ENCODE assay signal across 15 mouse cellular contexts in genomic region chrX:73468752-73469151, GRCm38 (mm10). TPM values are rescaled to one million over a fixed set of nuclear protein-coding genes. Genes with fewer than 3 reads are reported as not detected.
DNase-seq lines count a peak whose midpoint lies in the region; ATAC-seq and TF ChIP-seq lines count a peak whose summit lies in the region.
"Had no signal": no experiment of that assay in that cellular context is flagged by ENCODE, and none has a peak within 500 bp of the region (broad histone marks: within the 10 kb centered on the region; RNA-seq: fewer than 3 reads in every experiment).

No protein-coding gene starts in this region.

- no peak for ATAC-seq in hindbrain, embryonic 12.5 days (ENCODE audit: low FRiP score)
- no peak for ATAC-seq in hindbrain, postnatal 0 days
- no peak; the same call in 1 of the 2 replicates for ATAC-seq in lung, postnatal 0 days
- ATAC-seq: hindbrain, embryonic 16.5 days had no signal

- H3K27me3 ChIP-seq in hindbrain, embryonic 12.5 days: peaks cover 9% of the 10 kb centered on the region; the same call in 1 of the 2 replicates
- no peaks in the 10 kb centered on the region for H3K27me3 ChIP-seq in hindbrain, postnatal 0 days (ENCODE audit: insufficient read depth, low read length)
- no peaks in the 10 kb centered on the region for H3K27me3 ChIP-seq in lung, postnatal 0 days (replicated peaks; ENCODE audit: insufficient read depth, low read length)
- H3K27me3 ChIP-seq in limb, embryonic 10.5 days (ENCODE audit: low read depth, poor library complexity, severe bottlenecking): peaks cover 97% of the 10 kb centered on the region
- H3K27me3 ChIP-seq: liver, embryonic 15.5 days had no signal

- H3K9me3 ChIP-seq in hindbrain, embryonic 12.5 days (replicated peaks): no peaks in the 10 kb centered on the region
- H3K9me3 ChIP-seq in hindbrain, postnatal 0 days (ENCODE audit: low read length): no peaks in the 10 kb centered on the region
- H3K9me3 ChIP-seq in lung, postnatal 0 days (ENCODE audit: low read length): no peaks in the 10 kb centered on the region
- no peaks in the 10 kb centered on the region for H3K9me3 ChIP-seq in limb, embryonic 10.5 days (replicated peaks)
- H3K9me3 ChIP-seq: liver, embryonic 15.5 days had no signal

- no peaks in the 10 kb centered on the region for H3K4me1 ChIP-seq in hindbrain, embryonic 12.5 days
- H3K4me1 ChIP-seq in hindbrain, postnatal 0 days (ENCODE audit: insufficient read depth, low read length): no peaks in the 10 kb centered on the region
- H3K4me1 ChIP-seq in lung, postnatal 0 days (ENCODE audit: insufficient read depth, low read depth, low read length): peaks cover 3% of the 10 kb centered on the region; the same call in 1 of the 2 replicates
- no peaks in the 10 kb centered on the region for H3K4me1 ChIP-seq in lung, adult 2 months (ENCODE audit: control insufficient read depth, insufficient read depth, low read length)
- H3K4me1 ChIP-seq in limb, embryonic 10.5 days: peaks cover 38% of the 10 kb centered on the region
- H3K4me1 ChIP-seq: liver, embryonic 15.5 days had no signal

- no peak overlapping the region for H3K4me2 ChIP-seq in hindbrain, embryonic 12.5 days (replicated peaks)
- H3K4me2 ChIP-seq in hindbrain, postnatal 0 days (ENCODE audit: low read depth, low read length): no peak overlapping the region
- no peak overlapping the region for H3K4me2 ChIP-seq in lung, postnatal 0 days (replicated peaks; ENCODE audit: low read depth, low read length)
- H3K4me2 ChIP-seq: liver, embryonic 15.5 days; midbrain, embryonic 11.5 days had no signal

- H3K9ac ChIP-seq in hindbrain, embryonic 12.5 days: no peak overlapping the region
- no peak overlapping the region for H3K9ac ChIP-seq in hindbrain, postnatal 0 days (replicated peaks; ENCODE audit: low read length)
- H3K9ac ChIP-seq in lung, postnatal 0 days (replicated peaks; ENCODE audit: low read depth): no peak overlapping the region
- H3K9ac ChIP-seq: liver, embryonic 15.5 days had no signal

- no peak for TF ChIP-seq POLR2A in lung, adult 2 months (IDR thresholded peaks at IDR 0.05; ENCODE audit: borderline replicate concordance, extremely low read depth, low read depth, low read length)

- TF ChIP-seq CTCF in hindbrain, postnatal 0 days (IDR thresholded peaks at IDR 0.05; ENCODE audit: low read depth): no peak
- no peak for TF ChIP-seq CTCF in lung, postnatal 0 days (IDR thresholded peaks at IDR 0.05)
- no peak for TF ChIP-seq CTCF in lung, adult 2 months (IDR thresholded peaks at IDR 0.05; ENCODE audit: insufficient read depth, low read length)

- 80% methylated on average over 1 of the region's 1 CpGs for WGBS in hindbrain, embryonic 12.5 days
- 67% methylated on average over 1 of the region's 1 CpGs for WGBS in hindbrain, postnatal 0 days
- 27% methylated on average over 1 of the region's 1 CpGs for WGBS in lung, postnatal 0 days
- WGBS in lung, adult 2 months: 35% methylated on average over 1 of the region's 1 CpGs
- WGBS in limb, embryonic 10.5 days: 75% methylated on average over 1 of the region's 1 CpGs

- DNase-seq in hindbrain, postnatal 0 days (ENCODE audit: low spot score): no peak
- DNase-seq in lung, postnatal 0 days (ENCODE audit: low spot score): no peak
- no peak for DNase-seq in lung, adult 2 months
- DNase-seq in limb, embryonic 10.5 days (ENCODE audit: low spot score): no peak
- no peak for DNase-seq in ovary, postnatal 10 days (ENCODE audit: low spot score)
- DNase-seq in layer of hippocampus, adult 9-10 months (ENCODE audit: low spot score): no peak
- DNase-seq: adrenal gland, adult 8-10 months; cerebellum, postnatal 25 days; kidney, postnatal 14 days had no signal

- peak overlapping the region; percentile 44; the same call in 1 of the 2 replicates for H3K27ac ChIP-seq in hindbrain, embryonic 12.5 days
- no peak overlapping the region for H3K27ac ChIP-seq in hindbrain, postnatal 0 days
- H3K27ac ChIP-seq in lung, postnatal 0 days (ENCODE audit: low read length): peak overlapping the region; percentile 65
- H3K27ac ChIP-seq in limb, embryonic 10.5 days: peak overlapping the region; percentile 87
- H3K27ac ChIP-seq: liver, embryonic 15.5 days had no signal

- TF ChIP-seq EP300 in lung, postnatal 0 days (IDR thresholded peaks at IDR 0.05): no peak

- no peaks in the 10 kb centered on the region for H3K36me3 ChIP-seq in hindbrain, embryonic 12.5 days
- H3K36me3 ChIP-seq in hindbrain, postnatal 0 days (ENCODE audit: insufficient read depth, low read length): no peaks in the 10 kb centered on the region
- no peaks in the 10 kb centered on the region for H3K36me3 ChIP-seq in lung, postnatal 0 days (ENCODE audit: insufficient read depth, low read length)
- no peaks in the 10 kb centered on the region for H3K36me3 ChIP-seq in limb, embryonic 10.5 days
- H3K36me3 ChIP-seq: liver, embryonic 15.5 days had no signal

- no peak overlapping the region for H3K4me3 ChIP-seq in hindbrain, embryonic 12.5 days
- no peak overlapping the region for H3K4me3 ChIP-seq in hindbrain, postnatal 0 days (ENCODE audit: low read length)
- no peak overlapping the region for H3K4me3 ChIP-seq in lung, postnatal 0 days (ENCODE audit: low read depth, low read length)
- no peak overlapping the region for H3K4me3 ChIP-seq in lung, adult 2 months (replicated peaks; ENCODE audit: extremely low read depth, low read depth, low read length)
- no peak overlapping the region for H3K4me3 ChIP-seq in limb, embryonic 10.5 days
- H3K4me3 ChIP-seq: erythroblast, embryonic 14.5 days; liver, embryonic 15.5 days had no signal

RNA-seq across cellular contexts. Expression of gene Haus7, which starts 9.9 kb away (rescaled TPM):
- polyA plus RNA-seq in hindbrain, embryonic 12.5 days (2016; fragmentation: Nextera tagmentation; extraction: Ambion mirVana): 65.1 and 69.3 TPM in 2 replicates
- 22.0 and 33.5 TPM in 2 replicates for total RNA-seq in hindbrain, postnatal 0 days (2014; rRNA removed)
- polyA plus RNA-seq in hindbrain, postnatal 0 days (2015; fragmentation: Nextera tagmentation; extraction: Ambion mirVana): 62.8 and 63.7 TPM in 2 replicates
- 31.8 and 32.3 TPM in 2 replicates for polyA plus RNA-seq in lung, postnatal 0 days (2015; fragmentation: Nextera tagmentation; extraction: Ambion mirVana)
- polyA plus RNA-seq in lung, adult 2 months (2012; rRNA removed): 9.2 and 14.1 TPM in 2 replicates
- polyA plus RNA-seq in limb, embryonic 10.5 days (2016; fragmentation: Nextera tagmentation; extraction: Ambion mirVana): 98.4 and 102 TPM in 2 replicates

RNA-seq across cellular contexts. Expression of gene Bgn, which starts 14.7 kb away (rescaled TPM):
- 43.9 and 49.2 TPM in 2 replicates for polyA plus RNA-seq in hindbrain, embryonic 12.5 days (2016; fragmentation: Nextera tagmentation; extraction: Ambion mirVana)
- total RNA-seq in hindbrain, postnatal 0 days (2014; rRNA removed): 51.9 and 68.9 TPM in 2 replicates
- polyA plus RNA-seq in hindbrain, postnatal 0 days (2015; fragmentation: Nextera tagmentation; extraction: Ambion mirVana): 17.9 and 23.7 TPM in 2 replicates
- polyA plus RNA-seq in lung, postnatal 0 days (2015; fragmentation: Nextera tagmentation; extraction: Ambion mirVana): 175 and 176 TPM in 2 replicates
- 656 and 780 TPM in 2 replicates for polyA plus RNA-seq in lung, adult 2 months (2012; rRNA removed)
- 7.9 and 11.5 TPM in 2 replicates for polyA plus RNA-seq in limb, embryonic 10.5 days (2016; fragmentation: Nextera tagmentation; extraction: Ambion mirVana)
- total RNA-seq: granulocyte monocyte progenitor cell, adult 5-6 weeks had no signal

RNA-seq across cellular contexts. Expression of gene Trex2, which starts 33.6 kb away (rescaled TPM):
- polyA plus RNA-seq in hindbrain, embryonic 12.5 days (2016; fragmentation: Nextera tagmentation; extraction: Ambion mirVana): not detected in 2 replicates
- total RNA-seq in hindbrain, postnatal 0 days (2014; rRNA removed): not detected in 2 replicates
- polyA plus RNA-seq in hindbrain, postnatal 0 days (2015; fragmentation: Nextera tagmentation; extraction: Ambion mirVana): not detected in 2 replicates
- 0.27 TPM in 1 of 2 replicates, not detected in the other for polyA plus RNA-seq in lung, postnatal 0 days (2015; fragmentation: Nextera tagmentation; extraction: Ambion mirVana)
- 1.1 and 115 TPM in 2 replicates for polyA plus RNA-seq in lung, adult 2 months (2012; rRNA removed)
- not detected in 2 replicates for polyA plus RNA-seq in limb, embryonic 10.5 days (2016; fragmentation: Nextera tagmentation; extraction: Ambion mirVana)
- total RNA-seq: granulocyte monocyte progenitor cell, adult 5-6 weeks had no signal
- polyA plus RNA-seq: erythroblast, embryonic 14.5 days; hindbrain, embryonic 16.5 days; liver, embryonic 15.5 days; midbrain, embryonic 11.5 days had no signal

RNA-seq across cellular contexts. Expression of gene Atp2b3, which starts 34.1 kb away (rescaled TPM):
- 1.6 and 1.7 TPM in 2 replicates for polyA plus RNA-seq in hindbrain, embryonic 12.5 days (2016; fragmentation: Nextera tagmentation; extraction: Ambion mirVana)
- 40.9 and 44.0 TPM in 2 replicates for total RNA-seq in hindbrain, postnatal 0 days (2014; rRNA removed)
- polyA plus RNA-seq in hindbrain, postnatal 0 days (2015; fragmentation: Nextera tagmentation; extraction: Ambion mirVana): 8.1 and 8.2 TPM in 2 replicates
- not detected in 2 replicates for polyA plus RNA-seq in lung, postnatal 0 days (2015; fragmentation: Nextera tagmentation; extraction: Ambion mirVana)
- 0.04 TPM in 1 of 2 replicates, not detected in the other for polyA plus RNA-seq in lung, adult 2 months (2012; rRNA removed)
- 0.05 and 0.06 TPM in 2 replicates for polyA plus RNA-seq in limb, embryonic 10.5 days (2016; fragmentation: Nextera tagmentation; extraction: Ambion mirVana)
- total RNA-seq: granulocyte monocyte progenitor cell, adult 5-6 weeks had no signal
- polyA plus RNA-seq: erythroblast, embryonic 14.5 days had no signal

RNA-seq across cellular contexts. Expression of gene Zfp92, which starts 57.9 kb away (rescaled TPM):
- polyA plus RNA-seq in hindbrain, embryonic 12.5 days (2016; fragmentation: Nextera tagmentation; extraction: Ambion mirVana): 0.14 and 0.23 TPM in 2 replicates
- total RNA-seq in hindbrain, postnatal 0 days (2014; rRNA removed): 4.5 TPM in 2 replicates
- polyA plus RNA-seq in hindbrain, postnatal 0 days (2015; fragmentation: Nextera tagmentation; extraction: Ambion mirVana): 1.0 and 1.2 TPM in 2 replicates
- polyA plus RNA-seq in lung, postnatal 0 days (2015; fragmentation: Nextera tagmentation; extraction: Ambion mirVana): 0.07 TPM in 1 of 2 replicates, not detected in the other
- polyA plus RNA-seq in lung, adult 2 months (2012; rRNA removed): 0.06 and 0.32 TPM in 2 replicates
- polyA plus RNA-seq in limb, embryonic 10.5 days (2016; fragmentation: Nextera tagmentation; extraction: Ambion mirVana): 0.08 and 0.24 TPM in 2 replicates
- total RNA-seq: granulocyte monocyte progenitor cell, adult 5-6 weeks had no signal
- polyA plus RNA-seq: erythroblast, embryonic 14.5 days; liver, embryonic 15.5 days had no signal
